Mouse (Mus musculus): ENCODE measurements around the gene Gan.

DNA sequence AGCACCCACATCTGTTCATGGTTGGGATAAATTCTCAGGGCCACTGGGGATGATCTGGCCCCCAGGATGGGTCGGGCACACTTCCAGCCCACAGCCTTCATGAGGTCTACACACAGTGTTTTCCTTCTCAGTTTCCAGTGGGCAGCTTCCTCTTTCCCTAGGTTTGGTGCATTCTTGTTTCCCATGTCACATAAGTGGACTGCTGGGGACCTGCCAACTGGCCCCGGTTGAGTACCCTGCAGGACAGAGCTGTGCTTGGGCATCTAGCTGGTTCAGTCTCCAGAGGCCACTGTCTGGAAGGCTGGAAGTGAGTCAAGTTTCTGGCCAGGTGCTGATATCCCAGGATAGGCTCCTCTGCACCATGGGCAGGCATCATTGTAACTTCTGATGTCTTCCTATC, 69.4 kb downstream of the Gan start:
- TF ChIP-seq POLR2A (IDR thresholded peaks at IDR 0.05; ENCODE audit: borderline replicate concordance, extremely low read depth, insufficient read depth, insufficient read length, poor library complexity, severe bottlenecking) (no peak), CTCF (IDR thresholded peaks at IDR 0.05; ENCODE audit: borderline replicate concordance, extremely low read depth, insufficient read depth, insufficient read length) (no peak)

All from brain, embryonic 14.5 days (tissue).